Mouse (Mus musculus) heart, embryonic 16.5 days (tissue): ENCODE measurements around the gene Nek6. TPM values are rescaled to one million over a fixed set of nuclear protein-coding genes. Genes with fewer than 3 reads are reported as not detected.
A peak's percentile ranks its signal among the peaks of the same experiment; 100 is the strongest.

Experiments used
- ATAC-seq: fragments of 200-750 bp; cut with Nextera tagmentation; replicated peaks from 2 replicates; pipeline ENCODE4 v1.8.0; 2017; ENCODE audit warnings: moderate number of reproducible peaks; ENCODE audit not compliant: insufficient read depth, low FRiP score; ENCODE audit errors: extremely low read depth
- H3K27ac ChIP-seq: fragments of 300-500 bp; sonication (generic); 2 replicates; pipeline ENCODE4 v1.5.1; 2014; ENCODE audit warnings: mild to moderate bottlenecking, low read length, control low read depth, moderate library complexity
- H3K27me3 ChIP-seq: fragments of 300-500 bp; sonication (generic); 2 replicates; pipeline ENCODE4 v1.6.1; 2014; ENCODE audit warnings: low read length, mixed read lengths; ENCODE audit not compliant: control insufficient read depth, insufficient read depth
- H3K36me3 ChIP-seq: fragments of 300-500 bp; sonication (generic); 2 replicates; pipeline ENCODE4 v1.6.1; 2014; ENCODE audit not compliant: control insufficient read depth, insufficient read depth
- H3K4me1 ChIP-seq: fragments of 300-500 bp; sonication (generic); 2 replicates; pipeline ENCODE4 v1.6.1; 2014; ENCODE audit warnings: low read length, mixed read lengths; ENCODE audit not compliant: control insufficient read depth, insufficient read depth
- H3K4me2 ChIP-seq: fragments of 300-500 bp; sonication (generic); 2 replicates; pipeline ENCODE4 v1.6.1; 2014; ENCODE audit warnings: low read depth, mild to moderate bottlenecking, control low read depth, low read length
- H3K4me3 ChIP-seq: fragments of 300-500 bp; sonication (generic); 2 replicates; pipeline ENCODE4 v1.5.1; 2014; ENCODE audit warnings: mild to moderate bottlenecking, control low read depth, low read length
- H3K9ac ChIP-seq: fragments of 300-500 bp; sonication (generic); 2 replicates; pipeline ENCODE4 v1.6.1; 2014; ENCODE audit warnings: low read length, control low read depth
- H3K9me3 ChIP-seq: fragments of 300-500 bp; sonication (generic); replicated peaks from 2 replicates; pipeline ENCODE4 v1.6.1; 2016; ENCODE audit warnings: low read length; ENCODE audit not compliant: control insufficient read depth
- WGBS: fragments of 180-500 bp; shearing (Covaris S2); extraction: QIAGEN DNeasy Blood & Tissue Kit; methylation state at CpG from one replicate; pipeline ENCODE4 v1.1.7; 2014; 5-methylcytosine and 5-hydroxymethylcytosine counted together
- polyA plus RNA-seq: library from polyadenylated mRNA; unstranded; fragments of >200 nt; fragmentation: Nextera tagmentation; extraction: Ambion mirVana; gene quantifications from 2 replicates; pipeline ENCODE4 v1.2.1, GENCODE M21; 2015

Gene Nek6
- polyA plus RNA-seq, 1 experiment from 2014 or later: 66.2 TPM

DNA sequence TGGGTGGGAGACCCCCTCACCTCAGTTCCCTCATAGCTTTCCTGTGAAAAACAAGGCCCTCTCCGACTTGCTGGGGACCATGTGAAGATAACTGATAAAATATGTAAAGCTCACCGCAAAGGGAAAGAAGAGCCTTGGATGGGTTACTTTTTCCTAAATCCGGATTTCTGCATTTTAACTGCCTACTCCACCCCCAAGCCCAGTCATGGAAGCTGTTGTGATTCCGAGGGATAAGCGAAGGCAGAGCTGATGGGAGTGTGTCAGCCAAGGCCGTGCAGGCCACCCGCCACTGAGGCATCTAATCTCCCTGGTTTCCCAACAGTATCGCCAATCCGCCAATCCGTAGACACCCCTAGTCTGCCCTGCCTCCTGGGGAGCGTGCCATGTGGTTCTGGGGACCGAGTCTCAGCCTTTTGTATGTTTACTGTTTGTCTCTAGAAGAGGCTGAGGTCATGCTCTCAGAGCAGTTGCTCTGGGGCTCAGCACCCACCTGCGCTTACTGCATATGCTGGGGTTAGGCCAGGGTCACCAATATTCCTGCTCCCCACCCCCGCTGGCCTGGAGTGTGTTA lies 18.2 kb downstream of the Nek6 start:
- WGBS: 60% methylated on average over 14 of the region's 14 CpGs
- H3K4me2 ChIP-seq: no peak overlapping the region

DNA sequence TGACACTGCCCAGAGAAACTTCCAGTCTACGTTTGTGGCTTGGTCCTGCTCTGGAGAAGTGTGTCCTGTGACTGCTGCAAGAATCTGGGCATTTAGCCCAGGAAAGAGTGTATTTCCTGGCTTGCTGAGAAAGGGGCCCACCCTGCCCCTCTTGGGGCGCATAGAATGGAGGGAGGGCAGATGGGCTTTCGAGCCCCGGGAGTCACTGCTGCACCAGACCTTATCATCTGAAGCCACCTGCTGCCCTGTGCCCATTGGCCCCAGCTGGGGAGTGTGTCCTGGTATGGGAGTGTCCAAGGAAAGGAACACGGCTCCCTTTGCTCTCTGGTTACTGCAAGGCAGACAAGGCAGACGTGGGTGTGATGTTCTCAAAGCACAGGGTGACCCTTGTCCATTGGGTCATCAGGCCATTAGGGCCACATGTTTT lies 19.5 kb downstream of the Nek6 start:
- H3K27me3 ChIP-seq: no peaks in the 10 kb centered on the region
- H3K36me3 ChIP-seq: no peaks in the 10 kb centered on the region
- peak; percentile 87 for ATAC-seq
- WGBS: 7% methylated on average over 6 of the region's 6 CpGs
- peak overlapping the region; percentile 38; the same call in 1 of the 2 replicates for H3K9ac ChIP-seq
- H3K27ac ChIP-seq: peak overlapping the region; percentile 94
- H3K9me3 ChIP-seq: no peaks in the 10 kb centered on the region
- peaks cover 71% of the 10 kb centered on the region for H3K4me1 ChIP-seq
- peak overlapping the region; percentile 38; the same call in 1 of the 2 replicates for H3K4me2 ChIP-seq
- H3K4me3 ChIP-seq: no peak overlapping the region

More for the DNA sequence above, 18.2 kb downstream of the Nek6 start:
- ATAC-seq: no peak
- peak overlapping the region; percentile 94 for H3K27ac ChIP-seq
- H3K4me1 ChIP-seq: peaks cover 62% of the 10 kb centered on the region
- no peaks in the 10 kb centered on the region for H3K27me3 ChIP-seq
- no peak overlapping the region for H3K4me3 ChIP-seq
- H3K9me3 ChIP-seq: no peaks in the 10 kb centered on the region
- H3K36me3 ChIP-seq: no peaks in the 10 kb centered on the region
- no peak overlapping the region for H3K9ac ChIP-seq

DNA sequence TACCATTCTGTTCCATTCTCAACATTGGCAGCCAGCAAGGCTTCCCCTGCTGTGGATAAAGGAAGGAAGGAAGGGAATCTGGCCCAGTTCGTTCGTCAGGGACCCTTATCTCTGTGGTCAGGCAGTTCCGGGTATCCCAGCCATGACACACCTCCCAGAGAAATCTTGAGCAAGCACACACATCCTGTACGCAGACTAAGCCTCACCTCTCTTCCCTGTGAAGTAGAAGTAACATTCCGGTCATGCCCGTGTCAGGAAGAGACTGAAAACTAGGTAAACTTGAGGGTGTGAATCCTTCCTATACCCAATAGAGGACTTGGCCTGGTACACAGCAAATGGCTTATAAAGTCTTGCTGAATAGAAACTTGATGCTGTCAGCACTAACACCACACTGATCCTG lies 21.9 kb downstream of the Nek6 start:
- Histone ChIP-seq H3K4me3 (no peak overlapping the region), H3K9ac (peak overlapping the region; percentile 42; the same call in 1 of the 2 replicates)

DNA sequence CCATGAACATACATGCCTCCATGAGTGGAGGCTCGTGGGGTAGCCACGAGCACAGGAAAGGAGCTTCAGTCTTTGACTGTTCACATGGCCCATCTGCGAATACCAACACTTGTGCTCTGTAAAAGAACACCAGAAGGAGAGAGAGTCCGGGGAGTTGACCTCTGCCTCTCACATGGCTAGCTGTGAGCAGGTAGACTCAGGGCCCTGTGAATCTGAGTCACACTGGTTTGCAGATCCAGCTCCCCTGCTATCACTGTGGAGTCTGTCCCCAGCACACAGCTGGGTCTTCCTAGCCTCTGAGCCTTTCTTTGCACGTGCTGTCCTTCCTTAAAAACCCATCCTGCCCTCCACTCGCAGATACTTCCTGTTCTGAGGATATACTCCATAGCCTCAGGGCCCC lies 22.3 kb downstream of the Nek6 start:
- Histone ChIP-seq H3K36me3 (no peaks in the 10 kb centered on the region), H3K9ac (peak overlapping the region; percentile 42; the same call in 1 of the 2 replicates), H3K27ac (peak overlapping the region; percentile 62), H3K9me3 (no peaks in the 10 kb centered on the region), H3K27me3 (no peaks in the 10 kb centered on the region), H3K4me2 (peak overlapping the region; percentile 17; the same call in 1 of the 2 replicates), H3K4me1 (peaks cover 79% of the 10 kb centered on the region), H3K4me3 (no peak overlapping the region)
- 30% methylated on average over 6 of the region's 6 CpGs for WGBS
- no peak for ATAC-seq

More for the DNA sequence above, 21.9 kb downstream of the Nek6 start:
- 6% methylated on average over 6 of the region's 6 CpGs for WGBS
- peak overlapping the region; percentile 17; the same call in 1 of the 2 replicates for H3K4me2 ChIP-seq
- H3K27me3 ChIP-seq: no peaks in the 10 kb centered on the region
- peak overlapping the region; percentile 62 for H3K27ac ChIP-seq
- H3K9me3 ChIP-seq: no peaks in the 10 kb centered on the region
- H3K36me3 ChIP-seq: no peaks in the 10 kb centered on the region
- ATAC-seq: peak; percentile 37
- H3K4me1 ChIP-seq: peaks cover 84% of the 10 kb centered on the region

GRCm38 (mm10) chr2:38534241-38534940 lies 22.9 kb downstream of the Nek6 start:
- ATAC-seq: no peak
- WGBS: 77% methylated on average over 5 of the region's 5 CpGs
- no peaks in the 10 kb centered on the region for H3K36me3 ChIP-seq
- H3K4me1 ChIP-seq: peaks cover 73% of the 10 kb centered on the region
- peak overlapping the region; percentile 42; the same call in 1 of the 2 replicates for H3K9ac ChIP-seq
- H3K27ac ChIP-seq: peak overlapping the region; percentile 62
- H3K27me3 ChIP-seq: no peaks in the 10 kb centered on the region
- H3K4me2 ChIP-seq: no peak overlapping the region
- H3K4me3 ChIP-seq: no peak overlapping the region
- no peaks in the 10 kb centered on the region for H3K9me3 ChIP-seq

GRCm38 (mm10) chr2:38535051-38535450 lies 23.6 kb downstream of the Nek6 start:
- H3K9ac ChIP-seq: 0 out of 2 replicates have a peak overlapping the region, but pooled peaks have one; percentile 13

GRCm38 (mm10) chr2:38535521-38536220 lies 24.2 kb downstream of the Nek6 start:
- H3K27ac ChIP-seq: peak overlapping the region; percentile 45
- 53% methylated on average over 14 of the region's 14 CpGs for WGBS
- H3K9me3 ChIP-seq: no peaks in the 10 kb centered on the region
- H3K4me2 ChIP-seq: no peak overlapping the region
- H3K4me3 ChIP-seq: no peak overlapping the region
- H3K4me1 ChIP-seq: peaks cover 73% of the 10 kb centered on the region
- no peaks in the 10 kb centered on the region for H3K27me3 ChIP-seq
- no peaks in the 10 kb centered on the region for H3K36me3 ChIP-seq
- ATAC-seq: no peak
- 0 out of 2 replicates have a peak overlapping the region, but pooled peaks have one; percentile 13 for H3K9ac ChIP-seq

More at GRCm38 (mm10) chr2:38535051-38535450, 23.6 kb downstream of the Nek6 start:
- Histone ChIP-seq H3K4me2 (no peak overlapping the region), H3K36me3 (no peaks in the 10 kb centered on the region), H3K27ac (peak overlapping the region; percentile 45), H3K27me3 (no peaks in the 10 kb centered on the region), H3K4me1 (peaks cover 73% of the 10 kb centered on the region), H3K9me3 (no peaks in the 10 kb centered on the region), H3K4me3 (no peak overlapping the region)
- WGBS: 79% methylated on average over 8 of the region's 8 CpGs
- ATAC-seq: no peak

DNA sequence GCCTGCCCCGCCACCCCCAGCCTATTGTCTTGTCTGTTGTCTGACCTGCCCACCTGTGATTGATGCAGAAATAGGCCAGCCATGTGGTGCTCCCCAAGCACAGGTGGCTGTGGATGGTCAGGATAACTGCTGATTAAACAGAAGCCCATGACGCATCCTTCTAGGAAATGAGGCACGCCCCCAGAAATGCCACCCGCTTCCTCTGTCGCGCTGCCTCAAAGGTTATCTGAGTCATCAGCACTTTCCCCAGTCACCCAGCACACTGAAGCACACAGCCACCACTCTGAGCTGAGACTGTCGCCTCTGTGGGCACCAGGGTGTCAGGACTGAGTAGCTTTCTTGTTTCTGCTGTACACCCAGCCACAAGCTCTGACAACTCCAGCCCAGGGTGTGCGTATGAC lies 24.9 kb downstream of the Nek6 start:
- H3K27ac ChIP-seq: peak overlapping the region; percentile 6; the same call in 1 of the 2 replicates
- H3K27me3 ChIP-seq: no peaks in the 10 kb centered on the region
- no peak for ATAC-seq
- H3K4me3 ChIP-seq: no peak overlapping the region
- H3K4me2 ChIP-seq: no peak overlapping the region
- no peaks in the 10 kb centered on the region for H3K36me3 ChIP-seq
- no peaks in the 10 kb centered on the region for H3K9me3 ChIP-seq
- H3K4me1 ChIP-seq: peaks cover 73% of the 10 kb centered on the region
- no peak overlapping the region for H3K9ac ChIP-seq
- 48% methylated on average over 8 of the region's 8 CpGs for WGBS
